In genomic region chr12:110935983-110936620, GRCm38 (mm10) we compare ENCODE assay signal across 8 mouse cellular contexts. TPM values are rescaled to one million over a fixed set of nuclear protein-coding genes. Genes with fewer than 3 reads are reported as not detected.
DNase-seq lines count a peak whose midpoint lies in the region; ATAC-seq lines count a peak whose summit lies in the region.

No protein-coding gene starts in this region.

- peaks cover 59% of the 10 kb centered on the region for H3K36me3 ChIP-seq in hindbrain, embryonic 14.5 days (replicated peaks; ENCODE audit: control insufficient read depth, insufficient read depth)

- 68% methylated on average over 9 of the region's 9 CpGs for WGBS in hindbrain, embryonic 14.5 days

- H3K4me2 ChIP-seq in hindbrain, embryonic 14.5 days (replicated peaks): no peak overlapping the region

- no peaks in the 10 kb centered on the region for H3K4me1 ChIP-seq in hindbrain, embryonic 14.5 days (replicated peaks; ENCODE audit: control insufficient read depth, insufficient read depth, low read length)

- H3K4me3 ChIP-seq in hindbrain, embryonic 14.5 days (replicated peaks; ENCODE audit: low read length): no peak overlapping the region

- H3K27me3 ChIP-seq in hindbrain, embryonic 14.5 days (ENCODE audit: control insufficient read depth, insufficient read depth, low read length): no peaks in the 10 kb centered on the region

- no peak overlapping the region for H3K27ac ChIP-seq in hindbrain, embryonic 14.5 days

- ATAC-seq in hindbrain, embryonic 14.5 days (ENCODE audit: low FRiP score): peak; percentile 89

- DNase-seq in WW6 (ENCODE audit: low read depth, low spot score): peak; percentile 39
- peak; percentile 92 to 94 for DNase-seq in cerebellum, postnatal 25 days
- DNase-seq in frontal cortex, postnatal 36 days (ENCODE audit: low spot score in 2 of 2): peak; percentile 84 to 88
- peak; percentile 81 for DNase-seq in hindbrain, embryonic 14.5 days (ENCODE audit: low spot score)
- DNase-seq in layer of hippocampus, postnatal 25 days (ENCODE audit: extremely low spot score in 1 of 2, low spot score in 1 of 2): peak; percentile 73 to 78
- DNase-seq in lung, postnatal 14 days: peak; percentile 88
- peak; percentile 84 to 88 for DNase-seq in right cerebral cortex, adult 2 months (ENCODE audit: low spot score in 2 of 2)
- peak; percentile 38 for DNase-seq in urinary bladder, postnatal 10 days (ENCODE audit: low spot score)

- no peaks in the 10 kb centered on the region for H3K9me3 ChIP-seq in hindbrain, embryonic 14.5 days (ENCODE audit: control insufficient read depth, low read length)

- H3K9ac ChIP-seq in hindbrain, embryonic 14.5 days: no peak overlapping the region

RNA-seq across cellular contexts. Expression of gene Ankrd9, which starts 42.7 kb away (rescaled TPM):
- 7.1 and 10.2 TPM in 2 replicates for polyA plus RNA-seq in hindbrain, embryonic 14.5 days (2014; fragmentation: Nextera tagmentation; extraction: Ambion mirVana)
- total RNA-seq in layer of hippocampus, postnatal 25 days (2021): 10 to 100 TPM; 11.2 to 12.1 TPM

RNA-seq across cellular contexts. Expression of gene Tecpr2, which starts 47.0 kb away (rescaled TPM):
- polyA plus RNA-seq in hindbrain, embryonic 14.5 days (2014; fragmentation: Nextera tagmentation; extraction: Ambion mirVana): 6.6 and 7.0 TPM in 2 replicates
- total RNA-seq in layer of hippocampus, postnatal 25 days (2021): 10 to 100 TPM; 40.5 to 41.4 TPM

RNA-seq across cellular contexts. Expression of gene Cinp, which starts 47.2 kb away (rescaled TPM):
- polyA plus RNA-seq in hindbrain, embryonic 14.5 days (2014; fragmentation: Nextera tagmentation; extraction: Ambion mirVana): 86.2 and 88.0 TPM in 2 replicates
- total RNA-seq in layer of hippocampus, postnatal 25 days (2021): 10 to 100 TPM; 70.4 to 76.3 TPM

Comparison
In these comparisons a context has a peak if more than half of its experiments do, and no peak if none do; other contexts are left out.
1. DNase-seq: peak in every context shown above with its lines; median percentile 93 in cerebellum, postnatal 25 days; 88 in lung, postnatal 14 days; 86 in frontal cortex, postnatal 36 days; 86 in right cerebral cortex, adult 2 months; 81 in hindbrain, embryonic 14.5 days; 76 in layer of hippocampus, postnatal 25 days; 39 in WW6; 38 in urinary bladder, postnatal 10 days.